Mouse (Mus musculus) 3134 (cell line): ENCODE results near the gene Golga4.

Experiments
- DNase-seq: peaks from one replicate; pipeline ENCODE4 v3.0.0-alpha.2; 2011; ENCODE audit warnings: low spot score; ENCODE audit not compliant: insufficient read length; ENCODE audit errors: extremely low read depth

The Golga4 gene

GRCm38 (mm10) chr9:118506020-118506403 is at the start of gene Golga4:
Golga4 (plus strand) TSS chr9:118506267.
- DNase-seq: peak; percentile 82

GRCm38 (mm10) chr9:118456405-118456804 is 49.7 kb upstream of the Golga4 start:
- no peak for DNase-seq

GRCm38 (mm10) chr9:118458039-118458438 is 48.0 kb upstream of the Golga4 start:
- DNase-seq: no peak

- DNase-seq: no peak
These were observed 42.0 kb upstream of the Golga4 start for GRCm38 (mm10) chr9:118464031-118464430.

DNA sequence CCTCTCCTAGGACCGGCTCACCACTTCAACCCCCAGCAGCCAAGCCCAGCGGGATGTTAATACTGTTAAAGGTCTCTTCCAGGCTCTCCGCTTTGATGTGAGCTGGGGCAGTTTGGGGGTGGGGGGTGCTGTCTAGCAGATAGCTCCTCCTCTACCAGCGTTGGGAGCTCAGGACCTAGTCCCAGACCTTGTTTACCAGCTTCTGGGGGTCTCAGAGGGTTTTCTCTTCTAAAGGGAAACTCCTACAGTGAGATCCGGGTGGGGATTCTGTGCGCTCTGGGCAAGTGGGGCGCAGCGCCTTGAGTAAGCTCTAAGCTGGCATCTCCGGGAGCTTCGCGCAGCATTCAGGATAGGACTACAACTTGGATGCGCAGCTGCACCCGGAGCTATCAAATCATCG is 37.8 kb upstream of the Golga4 start:
- DNase-seq: no peak

DNA sequence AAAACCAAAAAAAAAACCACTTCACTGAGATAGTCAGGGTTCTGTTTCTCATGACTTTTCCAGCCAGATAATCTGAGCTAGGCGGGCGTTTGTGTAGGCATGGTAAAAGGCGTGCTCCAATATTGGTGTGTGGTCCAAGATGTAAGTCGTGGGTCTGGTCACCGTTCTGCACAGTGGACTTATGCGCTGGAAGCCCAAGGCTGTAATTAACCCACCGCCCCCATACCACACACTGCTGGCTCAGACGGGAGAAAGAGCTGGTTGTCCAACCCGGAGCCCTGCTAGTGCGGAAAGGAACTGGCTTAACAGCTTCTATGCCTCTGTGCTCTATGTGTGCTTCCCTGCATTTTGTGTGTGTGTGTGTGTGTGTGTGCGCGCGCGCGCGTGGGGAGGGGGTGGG is 36.8 kb upstream of the Golga4 start:
- no peak for DNase-seq

GRCm38 (mm10) chr9:118471296-118471695 is 34.8 kb upstream of the Golga4 start:
- DNase-seq: no peak

DNA sequence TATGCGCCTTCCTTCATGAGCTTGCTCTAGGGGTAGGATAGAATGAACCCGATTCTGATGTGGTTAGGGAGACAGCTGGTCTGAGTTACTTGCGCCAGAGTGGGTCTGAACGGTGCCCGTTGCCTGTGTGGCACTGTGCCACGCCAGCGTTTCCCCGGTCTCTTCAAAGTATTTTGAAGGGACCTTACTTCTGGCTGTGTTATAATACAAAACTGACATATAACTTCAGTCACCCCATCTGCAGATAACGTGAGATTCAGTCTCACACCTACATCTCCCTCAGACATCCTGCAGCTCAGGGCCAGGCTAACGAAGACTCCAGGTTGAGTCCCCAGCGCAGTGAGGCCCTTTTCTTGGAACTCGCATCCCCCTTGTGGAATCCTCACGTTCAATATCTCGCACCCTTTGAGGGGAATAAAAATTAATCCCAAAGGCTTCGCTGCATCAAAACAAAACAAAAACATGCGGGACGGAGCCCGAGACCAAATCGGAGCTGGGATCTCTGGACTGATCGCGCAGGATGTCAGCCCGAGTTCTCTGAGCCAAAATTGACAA is 29.8 kb upstream of the Golga4 start:
- DNase-seq: no peak

DNA sequence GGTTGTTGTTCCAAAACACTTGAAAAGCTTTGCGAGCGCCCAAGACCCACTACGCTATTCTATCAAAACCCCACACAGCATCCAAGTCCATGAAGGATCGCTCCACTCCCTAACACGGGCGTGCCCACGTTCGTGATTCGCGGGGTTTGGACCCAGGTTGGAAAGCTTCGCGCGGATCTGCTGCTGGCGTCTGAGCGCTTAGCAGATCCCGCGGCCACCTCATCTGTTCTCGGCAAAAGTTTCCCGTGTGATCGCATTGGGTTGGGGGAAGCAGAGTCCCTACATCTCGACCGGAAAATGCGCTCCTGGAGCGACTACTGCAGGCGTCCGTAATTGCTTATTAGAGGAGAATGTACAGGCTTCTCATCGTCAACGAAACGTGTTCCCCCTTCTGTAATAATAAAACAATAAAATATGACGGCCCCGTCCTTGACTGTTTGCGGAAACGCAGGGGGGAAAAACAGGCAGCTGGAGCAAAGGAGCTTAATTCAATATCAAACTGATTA is 29.2 kb upstream of the Golga4 start:
- DNase-seq: no peak

GRCm38 (mm10) chr9:118477281-118477931 is 28.7 kb upstream of the Golga4 start:
- no peak for DNase-seq

- DNase-seq: no peak
These were observed 28.1 kb upstream of the Golga4 start, which contains the start of gene Eomes for GRCm38 (mm10) chr9:118477961-118478360. Eomes (plus strand) TSS chr9:118478212.

DNA sequence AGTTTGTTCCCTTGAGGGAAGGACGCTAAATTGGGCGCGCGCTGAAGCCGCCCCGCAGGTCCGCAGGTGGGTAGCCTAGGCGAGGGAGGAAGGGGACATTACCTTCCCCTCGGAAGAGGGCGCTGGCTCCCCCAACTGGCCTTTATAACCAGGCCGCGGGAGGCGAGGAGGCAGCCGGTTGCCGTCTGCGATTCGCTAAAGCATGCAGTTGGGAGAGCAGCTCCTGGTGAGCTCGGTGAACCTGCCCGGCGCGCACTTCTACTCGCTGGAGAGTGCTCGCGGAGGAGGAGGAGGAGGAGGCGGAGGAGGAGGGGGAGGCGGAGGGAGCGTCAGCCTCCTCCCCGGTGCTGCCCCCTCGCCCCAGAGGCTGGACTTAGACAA is 27.6 kb upstream of the Golga4 start:
- no peak for DNase-seq

- DNase-seq: no peak
These were observed 27.1 kb upstream of the Golga4 start for GRCm38 (mm10) chr9:118478839-118479507.

DNA sequence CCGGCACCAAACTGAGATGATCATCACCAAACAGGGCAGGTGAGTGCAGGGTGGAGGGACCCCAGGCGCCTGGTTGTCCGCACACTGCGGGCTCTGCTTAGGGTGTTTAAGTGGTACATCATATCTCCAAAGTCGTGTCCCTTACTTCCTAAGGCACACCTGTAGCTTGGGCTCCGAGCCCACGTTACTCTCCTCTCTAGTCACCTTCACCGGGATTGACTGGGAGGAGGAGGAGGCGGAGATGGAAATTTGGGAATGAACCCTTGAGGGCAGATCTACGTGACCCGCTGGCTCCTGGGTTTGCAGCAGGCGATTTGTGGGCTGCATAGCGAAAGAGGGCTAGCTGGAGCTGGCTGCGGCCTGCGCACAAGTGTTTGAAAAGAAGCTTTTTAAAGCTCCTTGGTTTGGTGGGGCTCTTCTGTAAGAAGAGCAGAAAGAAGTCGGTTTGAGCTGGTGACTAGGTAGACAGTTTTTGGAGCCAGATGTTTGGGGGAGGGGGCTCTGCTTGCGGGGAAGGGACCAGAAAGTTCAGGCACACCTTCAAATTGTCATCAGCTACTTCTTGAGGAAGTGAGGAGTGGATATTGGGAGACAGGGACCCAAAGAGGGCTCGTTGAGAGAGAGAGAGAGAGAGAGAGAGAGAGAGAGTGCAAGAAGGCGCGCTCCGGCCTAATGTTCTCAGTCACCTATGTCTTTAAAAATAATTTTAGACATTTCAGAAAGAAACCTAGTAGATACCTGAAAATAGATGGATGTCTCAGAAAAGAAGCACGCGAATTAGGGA is 26.4 kb upstream of the Golga4 start:
- DNase-seq: no peak

DNA sequence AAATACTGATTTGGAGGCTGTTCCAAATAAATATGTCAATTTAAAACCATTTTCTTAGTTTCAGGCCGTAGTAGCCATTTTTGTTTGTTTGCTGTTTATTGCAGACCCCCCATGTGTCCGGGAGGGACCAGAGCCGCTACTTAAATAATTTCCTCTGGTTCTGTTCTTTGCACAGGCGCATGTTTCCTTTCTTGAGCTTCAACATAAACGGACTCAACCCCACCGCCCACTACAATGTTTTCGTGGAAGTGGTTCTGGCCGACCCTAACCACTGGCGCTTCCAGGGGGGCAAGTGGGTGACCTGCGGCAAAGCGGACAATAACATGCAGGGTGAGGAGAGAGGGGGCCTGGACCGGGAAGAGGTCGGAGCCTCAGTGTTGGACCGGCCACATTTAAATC is 25.8 kb upstream of the Golga4 start:
- DNase-seq: no peak

- DNase-seq: no peak
These were observed 23.9 kb upstream of the Golga4 start for GRCm38 (mm10) chr9:118482210-118482609.

DNA sequence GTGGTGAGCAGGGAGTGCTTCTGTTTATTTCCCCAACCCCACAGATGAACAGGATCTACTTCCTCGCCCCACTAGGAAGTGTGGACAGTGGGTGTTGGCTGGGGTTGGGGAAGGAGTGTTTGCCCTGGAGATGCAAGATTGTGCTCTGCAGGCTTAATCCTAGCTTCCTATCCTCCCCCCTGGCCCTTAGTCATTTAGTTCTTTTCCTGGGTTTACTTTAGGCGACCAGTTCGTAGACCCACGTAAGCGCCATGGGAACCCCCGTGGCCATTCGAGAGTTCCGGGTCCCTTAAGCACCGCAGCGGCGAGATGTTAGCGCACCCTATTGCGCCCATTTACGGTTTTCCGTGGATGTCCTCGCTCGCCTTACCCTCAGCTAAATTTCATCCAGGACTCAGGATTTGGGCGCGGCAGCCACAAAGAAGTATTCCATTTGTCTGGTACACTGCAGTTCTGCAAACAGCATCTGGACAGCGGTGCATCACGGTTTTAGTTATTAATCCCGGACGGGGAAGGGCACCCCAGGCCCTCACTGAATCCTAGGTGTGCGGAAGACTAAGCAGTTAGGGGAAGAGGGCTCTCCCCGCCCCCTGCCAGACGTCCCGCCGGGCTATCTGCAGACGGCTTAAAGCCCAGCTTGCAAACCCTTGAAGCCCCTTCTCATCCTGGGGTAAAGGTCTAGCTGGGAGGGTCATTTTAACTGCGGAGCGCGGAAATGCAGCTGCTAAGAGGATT is 19.5 kb upstream of the Golga4 start:
- no peak for DNase-seq

DNA sequence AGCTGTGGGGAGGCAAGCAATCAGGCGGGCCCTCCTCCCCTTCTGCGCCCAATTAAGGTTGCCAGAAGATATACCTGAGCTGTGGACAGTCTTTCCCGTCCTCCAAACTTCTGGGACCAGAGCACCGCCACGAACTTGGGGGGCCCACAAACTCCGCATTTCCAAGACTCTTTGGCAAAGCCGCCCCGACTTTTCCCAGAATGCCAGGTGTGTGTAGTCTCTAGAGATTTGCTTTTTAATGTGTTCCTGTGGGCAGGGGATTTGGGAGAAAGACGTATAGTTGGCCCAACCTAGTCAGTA is 19.0 kb upstream of the Golga4 start:
- no peak for DNase-seq

GRCm38 (mm10) chr9:118487636-118488035 is 18.4 kb upstream of the Golga4 start:
- no peak for DNase-seq

DNA sequence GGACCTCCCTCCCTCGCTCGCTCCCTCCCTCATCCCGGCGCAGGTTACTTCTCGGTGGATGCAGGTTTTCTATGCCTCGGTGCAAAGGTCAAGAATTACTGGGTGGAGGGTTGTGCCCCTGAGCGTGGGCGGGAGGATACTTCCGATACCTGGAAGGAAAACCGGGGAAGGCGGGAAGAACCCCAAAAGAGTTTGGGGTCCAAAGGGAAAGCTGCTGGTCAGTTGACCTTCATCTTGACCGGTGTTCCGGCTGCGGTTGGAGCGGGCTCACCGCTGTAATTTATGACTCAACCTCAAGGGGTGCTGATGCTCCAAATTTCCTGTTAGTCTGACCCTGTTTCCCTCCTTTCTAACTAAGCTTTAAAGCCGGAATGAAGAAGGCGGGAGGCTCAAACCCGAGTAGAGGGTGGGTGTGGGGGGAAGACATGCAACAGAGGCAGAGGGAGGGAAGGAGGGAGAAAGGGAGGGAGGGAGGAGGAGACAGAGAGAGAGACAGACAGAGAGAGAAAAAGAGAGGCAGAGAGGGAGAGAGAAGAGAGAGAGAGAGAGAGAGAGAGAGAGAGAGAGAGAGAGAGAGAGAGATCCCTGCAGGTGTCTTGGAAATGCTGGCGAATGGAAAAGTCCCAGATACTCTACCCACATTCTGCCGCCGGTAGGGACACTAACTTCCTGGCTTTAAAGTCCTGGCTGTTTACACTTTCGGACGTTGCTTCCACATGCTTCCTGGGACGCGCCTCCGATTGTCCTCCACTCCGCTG is 17.8 kb upstream of the Golga4 start:
- DNase-seq: peak; percentile 74
